Mouse (Mus musculus) heart, adult 9 months (tissue): Measurements from ENCODE around the gene Cryab.

Experiments
- DNase-seq, 2 experiments: peaks; one replicate each; pipeline ENCODE4 v3.0.0; 2022; ENCODE audit warnings: low spot score in 2 of 2

The Cryab gene

GRCm38 (mm10) chr9:50742744-50743143 is 8.4 kb upstream of the Cryab start:
- no peak for DNase-seq

- DNase-seq: no peak
Observed at GRCm38 (mm10) chr9:50745806-50746205, 5.3 kb upstream of the Cryab start.

GRCm38 (mm10) chr9:50746214-50746677 is 4.9 kb upstream of the Cryab start, which contains the start of gene 2310030G06Rik:
Gene 2310030G06Rik (minus strand): TSS chr9:50746536.
- no peak for DNase-seq

GRCm38 (mm10) chr9:50750706-50751105 is 419 bp upstream of the Cryab start:
- no peak for DNase-seq

GRCm38 (mm10) chr9:50752054-50752602 is 1.0 kb downstream of the Cryab start, which contains the start of gene Hspb2:
Gene Hspb2 (minus strand): TSS chr9:50752354.
- DNase-seq: peak in 1 of 2 experiments; percentile 68

GRCm38 (mm10) chr9:50752784-50753615 is 1.9 kb downstream of the Cryab start:
- peak; percentile 94 for DNase-seq

- peak in 1 of 2 experiments; percentile 52 for DNase-seq
Observed at GRCm38 (mm10) chr9:50753947-50754346, 2.8 kb downstream of the Cryab start.

- DNase-seq: no peak
Observed at GRCm38 (mm10) chr9:50756711-50757110, 5.6 kb downstream of the Cryab start.

GRCm38 (mm10) chr9:50761520-50762243 is 10.6 kb downstream of the Cryab start:
- DNase-seq: no peak

- DNase-seq: no peak
Observed at GRCm38 (mm10) chr9:50763331-50763730, 12.2 kb downstream of the Cryab start.

GRCm38 (mm10) chr9:50767531-50768106 is 16.5 kb downstream of the Cryab start:
- DNase-seq: no peak

GRCm38 (mm10) chr9:50768107-50769002 is 17.2 kb downstream of the Cryab start, which contains the start of gene Fdxacb1:
Gene Fdxacb1 (plus strand): TSS chr9:50768236.
- peak; percentile 98 to 99 for DNase-seq

- DNase-seq: no peak
Observed at GRCm38 (mm10) chr9:50770011-50770410, 18.9 kb downstream of the Cryab start.

- no peak for DNase-seq
Observed at GRCm38 (mm10) chr9:50774026-50774462, 22.9 kb downstream of the Cryab start.

GRCm38 (mm10) chr9:50774991-50775612 is 24.0 kb downstream of the Cryab start, which contains the start of the genes Alg9 and 1110032A03Rik:
Gene Alg9 (plus strand): TSS chr9:50775019.
Gene 1110032A03Rik (minus strand): TSS chr9:50775520.
- peak; percentile 70 to 87 for DNase-seq

GRCm38 (mm10) chr9:50775662-50776126 is 24.6 kb downstream of the Cryab start:
- DNase-seq: no peak

- no peak for DNase-seq
Observed at GRCm38 (mm10) chr9:50776162-50776760, 25.1 kb downstream of the Cryab start.

- DNase-seq: no peak
Observed at GRCm38 (mm10) chr9:50782155-50782554, 31.0 kb downstream of the Cryab start.

GRCm38 (mm10) chr9:50795266-50795665 is 44.1 kb downstream of the Cryab start:
- DNase-seq: no peak

- no peak for DNase-seq
Observed at GRCm38 (mm10) chr9:50796776-50797175, 45.7 kb downstream of the Cryab start.
